Mouse (Mus musculus) layer of hippocampus, adult 11-12 months (tissue): ENCODE measurements at regions not wholly inside any gene's neighbourhood (a gene's known extent, or its start where the extent isn't known, plus 50 kb on each side); places are given as distances from the start of the nearest gene placed in this dataset.

ENCODE experiments used
- DNase-seq: peaks from one replicate; pipeline ENCODE4 v3.0.0; 2022; ENCODE audit warnings: low spot score

GRCm38 (mm10) chr19:60684417-60684816 is 71.4 kb upstream of the Nanos1 start:
- DNase-seq = no peak

- peak; percentile 11 for DNase-seq
Measured at GRCm38 (mm10) chr19:60682283-60682682, 73.5 kb upstream of the Nanos1 start.

GRCm38 (mm10) chr19:60681481-60681880 is 74.3 kb upstream of the Nanos1 start:
- DNase-seq = no peak

GRCm38 (mm10) chr19:60678236-60678635 is 77.6 kb upstream of the Nanos1 start:
- DNase-seq = no peak

GRCm38 (mm10) chr19:60674953-60675472 is 80.8 kb upstream of the Nanos1 start:
- no peak for DNase-seq

- no peak for DNase-seq
Measured at GRCm38 (mm10) chr19:60670781-60671180, 85.0 kb upstream of the Nanos1 start.

- DNase-seq = no peak
Measured at GRCm38 (mm10) chr19:60665842-60666241, 85.0 kb upstream of the Cacul1 start.

GRCm38 (mm10) chr19:60651102-60651695 is 70.4 kb upstream of the Cacul1 start:
- DNase-seq = no peak

GRCm38 (mm10) chr19:60640065-60640464 is 59.2 kb upstream of the Cacul1 start:
- no peak for DNase-seq
